Mouse (Mus musculus): ENCODE measurements at regions not wholly inside any gene's neighbourhood (a gene's known extent, or its start where the extent isn't known, plus 50 kb on each side); places are given as distances from the start of the nearest gene placed in this dataset.

GRCm38 (mm10) chr15:62219934-62220540, 1297.2 kb upstream of the A1bg start:
- ATAC-seq = no peak
- Histone ChIP-seq H3K4me1 (ENCODE audit: control insufficient read depth, insufficient read depth, low read length) (no peaks in the 10 kb centered on the region), H3K4me3 (ENCODE audit: low read depth, low read length) (no peak overlapping the region), H3K27me3 (ENCODE audit: control insufficient read depth, insufficient read depth, low read depth, low read length) (no peaks in the 10 kb centered on the region), H3K4me2 (ENCODE audit: low read length) (no peak overlapping the region), H3K9ac (ENCODE audit: low read depth, low read length) (no peak overlapping the region), H3K9me3 (replicated peaks; ENCODE audit: control insufficient read depth, low read length, poor library complexity, severe bottlenecking) (no peaks in the 10 kb centered on the region), H3K27ac (ENCODE audit: low read length) (no peak overlapping the region), H3K36me3 (ENCODE audit: control insufficient read depth, insufficient read depth, low read length) (no peaks in the 10 kb centered on the region)
- 94% methylated on average over 9 of the region's 9 CpGs for WGBS

- Histone ChIP-seq H3K27me3 (ENCODE audit: control insufficient read depth, insufficient read depth, low read depth, low read length) (no peaks in the 10 kb centered on the region), H3K4me3 (ENCODE audit: low read depth, low read length) (no peak overlapping the region), H3K4me1 (ENCODE audit: control insufficient read depth, insufficient read depth, low read length) (no peaks in the 10 kb centered on the region), H3K9me3 (replicated peaks; ENCODE audit: control insufficient read depth, low read length, poor library complexity, severe bottlenecking) (no peaks in the 10 kb centered on the region), H3K9ac (ENCODE audit: low read depth, low read length) (no peak overlapping the region), H3K36me3 (ENCODE audit: control insufficient read depth, insufficient read depth, low read length) (no peaks in the 10 kb centered on the region), H3K27ac (ENCODE audit: low read length) (no peak overlapping the region), H3K4me2 (ENCODE audit: low read length) (no peak overlapping the region)
- no peak for ATAC-seq
- 90% methylated on average over 21 of the region's 21 CpGs for WGBS
These were observed 1295.7 kb upstream of the A1bg start for GRCm38 (mm10) chr15:62218346-62219080.

- no peak overlapping the region for H3K4me3 ChIP-seq (ENCODE audit: low read depth, low read length)
- 40% methylated on average over 8 of the region's 8 CpGs for WGBS
- no peaks in the 10 kb centered on the region for H3K9me3 ChIP-seq (replicated peaks; ENCODE audit: control insufficient read depth, low read length, poor library complexity, severe bottlenecking)
- no peak overlapping the region for H3K9ac ChIP-seq (ENCODE audit: low read depth, low read length)
- H3K27ac ChIP-seq (ENCODE audit: low read length) = no peak overlapping the region
- no peaks in the 10 kb centered on the region for H3K36me3 ChIP-seq (ENCODE audit: control insufficient read depth, insufficient read depth, low read length)
- H3K4me1 ChIP-seq (ENCODE audit: control insufficient read depth, insufficient read depth, low read length) = no peaks in the 10 kb centered on the region
- no peaks in the 10 kb centered on the region for H3K27me3 ChIP-seq (ENCODE audit: control insufficient read depth, insufficient read depth, low read depth, low read length)
- H3K4me2 ChIP-seq (ENCODE audit: low read length) = no peak overlapping the region
- no peak for ATAC-seq
These were observed 1294.1 kb upstream of the A1bg start for GRCm38 (mm10) chr15:62216688-62217477.

GRCm38 (mm10) chr15:62215616-62216398, 1293.0 kb upstream of the A1bg start:
- 0 out of 2 replicates have a peak, but pooled peaks have one; percentile 11 for ATAC-seq
- no peaks in the 10 kb centered on the region for H3K36me3 ChIP-seq (ENCODE audit: control insufficient read depth, insufficient read depth, low read length)
- no peak overlapping the region for H3K4me3 ChIP-seq (ENCODE audit: low read depth, low read length)
- WGBS = 49% methylated on average over 8 of the region's 8 CpGs
- no peaks in the 10 kb centered on the region for H3K9me3 ChIP-seq (replicated peaks; ENCODE audit: control insufficient read depth, low read length, poor library complexity, severe bottlenecking)
- H3K4me2 ChIP-seq (ENCODE audit: low read length) = no peak overlapping the region
- no peaks in the 10 kb centered on the region for H3K4me1 ChIP-seq (ENCODE audit: control insufficient read depth, insufficient read depth, low read length)
- H3K27ac ChIP-seq (ENCODE audit: low read length) = no peak overlapping the region
- no peaks in the 10 kb centered on the region for H3K27me3 ChIP-seq (ENCODE audit: control insufficient read depth, insufficient read depth, low read depth, low read length)
- no peak overlapping the region for H3K9ac ChIP-seq (ENCODE audit: low read depth, low read length)

- H3K4me1 ChIP-seq (ENCODE audit: control insufficient read depth, insufficient read depth, low read length) = no peaks in the 10 kb centered on the region
- no peaks in the 10 kb centered on the region for H3K27me3 ChIP-seq (ENCODE audit: control insufficient read depth, insufficient read depth, low read depth, low read length)
- H3K4me3 ChIP-seq (ENCODE audit: low read depth, low read length) = no peak overlapping the region
- H3K9me3 ChIP-seq (replicated peaks; ENCODE audit: control insufficient read depth, low read length, poor library complexity, severe bottlenecking) = no peaks in the 10 kb centered on the region
- no peak overlapping the region for H3K4me2 ChIP-seq (ENCODE audit: low read length)
- H3K27ac ChIP-seq (ENCODE audit: low read length) = no peak overlapping the region
- WGBS = 93% methylated on average over 4 of the region's 4 CpGs
- no peaks in the 10 kb centered on the region for H3K36me3 ChIP-seq (ENCODE audit: control insufficient read depth, insufficient read depth, low read length)
- H3K9ac ChIP-seq (ENCODE audit: low read depth, low read length) = no peak overlapping the region
- ATAC-seq = no peak
These were observed 1291.5 kb upstream of the A1bg start for GRCm38 (mm10) chr15:62214300-62214699.

GRCm38 (mm10) chr15:62212283-62212910, 1289.6 kb upstream of the A1bg start:
- Histone ChIP-seq H3K36me3 (ENCODE audit: control insufficient read depth, insufficient read depth, low read length) (no peaks in the 10 kb centered on the region), H3K27ac (ENCODE audit: low read length) (no peak overlapping the region), H3K4me1 (ENCODE audit: control insufficient read depth, insufficient read depth, low read length) (no peaks in the 10 kb centered on the region), H3K9me3 (replicated peaks; ENCODE audit: control insufficient read depth, low read length, poor library complexity, severe bottlenecking) (no peaks in the 10 kb centered on the region), H3K4me3 (ENCODE audit: low read depth, low read length) (no peak overlapping the region), H3K9ac (ENCODE audit: low read depth, low read length) (no peak overlapping the region), H3K4me2 (ENCODE audit: low read length) (no peak overlapping the region), H3K27me3 (ENCODE audit: control insufficient read depth, insufficient read depth, low read depth, low read length) (no peaks in the 10 kb centered on the region)
- 82% methylated on average over 5 of the region's 5 CpGs for WGBS
- no peak for ATAC-seq

- no peak overlapping the region for H3K4me3 ChIP-seq (ENCODE audit: low read depth, low read length)
- H3K9ac ChIP-seq (ENCODE audit: low read depth, low read length) = no peak overlapping the region
- no peaks in the 10 kb centered on the region for H3K36me3 ChIP-seq (ENCODE audit: control insufficient read depth, insufficient read depth, low read length)
- 67% methylated on average over 5 of the region's 5 CpGs for whole genome bisulfite sequencing
- H3K9me3 ChIP-seq (replicated peaks; ENCODE audit: control insufficient read depth, low read length, poor library complexity, severe bottlenecking) = no peaks in the 10 kb centered on the region
- no peaks in the 10 kb centered on the region for H3K4me1 ChIP-seq (ENCODE audit: control insufficient read depth, insufficient read depth, low read length)
- no peak for ATAC-seq
- H3K27ac ChIP-seq (ENCODE audit: low read length) = no peak overlapping the region
- no peak overlapping the region for H3K4me2 ChIP-seq (ENCODE audit: low read length)
- H3K27me3 ChIP-seq (ENCODE audit: control insufficient read depth, insufficient read depth, low read depth, low read length) = no peaks in the 10 kb centered on the region
These were observed 1287.2 kb upstream of the A1bg start for GRCm38 (mm10) chr15:62209881-62210481.

GRCm38 (mm10) chr15:62209296-62209695, 1286.5 kb upstream of the A1bg start:
- ATAC-seq = no peak

More at GRCm38 (mm10) chr15:62209296-62209695, 1286.5 kb upstream of the A1bg start:
- Histone ChIP-seq H3K27me3 (ENCODE audit: control insufficient read depth, insufficient read depth, low read depth, low read length) (no peaks in the 10 kb centered on the region), H3K4me1 (ENCODE audit: control insufficient read depth, insufficient read depth, low read length) (no peaks in the 10 kb centered on the region), H3K36me3 (ENCODE audit: control insufficient read depth, insufficient read depth, low read length) (no peaks in the 10 kb centered on the region), H3K9ac (ENCODE audit: low read depth, low read length) (no peak overlapping the region), H3K4me3 (ENCODE audit: low read depth, low read length) (no peak overlapping the region), H3K4me2 (ENCODE audit: low read length) (no peak overlapping the region), H3K27ac (ENCODE audit: low read length) (no peak overlapping the region), H3K9me3 (replicated peaks; ENCODE audit: control insufficient read depth, low read length, poor library complexity, severe bottlenecking) (no peaks in the 10 kb centered on the region)
- WGBS = 96% methylated on average over 3 of the region's 3 CpGs
